Mouse (Mus musculus): ENCODE results near the gene D10Jhu81e.

GRCm38 (mm10) chr10:78159906-78160305 lies 9.7 kb downstream of the D10Jhu81e start:
- TF ChIP-seq CTCF (IDR thresholded peaks at IDR 0.05; ENCODE audit: control insufficient read depth, insufficient read depth, insufficient replicate concordance, low read depth, low read length) (peak; percentile 90), POLR2A (IDR thresholded peaks at IDR 0.05; ENCODE audit: control insufficient read depth, low read depth, low read length) (no peak)
